Comparison of ENCODE assay signal across 18 mouse cellular contexts in the genomic region with DNA sequence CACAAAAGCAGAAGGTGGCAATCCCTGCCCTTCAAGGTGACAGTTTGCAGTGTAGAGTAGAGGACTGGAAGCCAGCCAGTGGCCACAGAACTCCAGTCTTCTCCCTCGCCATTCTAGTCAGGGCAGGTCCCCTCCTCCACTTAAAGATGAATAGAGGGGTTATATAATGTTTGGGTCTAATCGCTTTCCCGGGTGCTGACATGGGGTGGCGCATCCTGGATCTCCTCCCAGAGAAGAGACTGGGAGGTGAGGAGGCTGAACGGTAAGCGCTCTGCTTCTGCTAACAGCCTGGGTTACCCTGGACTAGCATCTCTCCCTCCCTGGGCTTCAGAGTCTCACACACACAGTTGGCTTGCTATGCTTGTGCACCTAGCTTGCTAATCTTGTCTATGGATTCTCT. TPM values are rescaled to one million over a fixed set of nuclear protein-coding genes. Genes with fewer than 3 reads are reported as not detected.
DNase-seq lines count a peak whose midpoint lies in the region; ATAC-seq and TF ChIP-seq lines count a peak whose summit lies in the region.
"Had no signal": no experiment of that assay in that cellular context is flagged by ENCODE, and none has a peak within 500 bp of the region (broad histone marks: within the 10 kb centered on the region; RNA-seq: fewer than 3 reads in every experiment).

No protein-coding gene starts in this region.

- no peak for DNase-seq in cerebellum, adult 8-10 months
- peak; percentile 91 for DNase-seq in heart, adult 11 months
- DNase-seq in layer of hippocampus, adult 2 months (ENCODE audit: low spot score in 2 of 2): peak in 1 of 2 experiments; percentile 39
- DNase-seq in layer of hippocampus, adult 9-11 months: no peak
- peak; percentile 46 to 54 for DNase-seq in cerebellum, postnatal 36 days
- no peak for DNase-seq in lung, adult 18-20 months
- DNase-seq: adrenal gland, postnatal 25 days; gastrocnemius, postnatal 14 days; kidney, postnatal 14 days; liver; lung, embryonic 14.5 days; right cerebral cortex, postnatal 25 days; thymus, postnatal 36 days had no signal

- H3K9ac ChIP-seq in heart, embryonic 12.5 days: no peak overlapping the region
- H3K9ac ChIP-seq: lung, embryonic 14.5 days; midbrain, embryonic 15.5 days had no signal

- 0 out of 2 replicates have a peak, but pooled peaks have one; percentile 8 for TF ChIP-seq CTCF in layer of hippocampus, adult 2 months (conservative IDR thresholded peaks at IDR 0.05)

- H3K27me3 ChIP-seq in heart, embryonic 12.5 days (replicated peaks): no peaks in the 10 kb centered on the region
- H3K27me3 ChIP-seq: midbrain, embryonic 15.5 days had no signal

- peaks cover 43% of the 10 kb centered on the region for H3K36me3 ChIP-seq in heart, embryonic 12.5 days

- no peak overlapping the region for H3K4me3 ChIP-seq in heart, embryonic 12.5 days
- H3K4me3 ChIP-seq in layer of hippocampus, adult 2 months: no peak overlapping the region
- H3K4me3 ChIP-seq: midbrain, embryonic 15.5 days had no signal

- H3K4me1 ChIP-seq in heart, embryonic 12.5 days (replicated peaks): peaks cover 10% of the 10 kb centered on the region; the same call in 1 of the 2 replicates
- H3K4me1 ChIP-seq: midbrain, embryonic 15.5 days had no signal

- H3K27ac ChIP-seq in heart, embryonic 12.5 days (ENCODE audit: poor library complexity, severe bottlenecking): no peak overlapping the region
- H3K27ac ChIP-seq in layer of hippocampus, adult 2 months: peak overlapping the region; percentile 89
- H3K27ac ChIP-seq: midbrain, embryonic 15.5 days had no signal

- no peaks in the 10 kb centered on the region for H3K9me3 ChIP-seq in heart, embryonic 12.5 days (replicated peaks)
- H3K9me3 ChIP-seq: midbrain, embryonic 15.5 days had no signal

- no peak overlapping the region for H3K4me2 ChIP-seq in heart, embryonic 12.5 days
- H3K4me2 ChIP-seq: heart, embryonic 11.5 days; lung, embryonic 14.5 days; midbrain, embryonic 15.5 days had no signal

- ATAC-seq in cerebellum, adult (ENCODE audit: insufficient number of reproducible peaks, low FRiP score, low TSS enrichment): peak; percentile 32; the same call in 1 of the 2 replicates
- ATAC-seq in heart, embryonic 12.5 days (ENCODE audit: insufficient number of reproducible peaks, low FRiP score): no peak
- ATAC-seq: intestine, embryonic 16.5 days; midbrain, embryonic 15.5 days had no signal

- 71% methylated on average over 6 of the region's 6 CpGs for WGBS in heart, embryonic 12.5 days

RNA-seq across cellular contexts. Expression of a gene that starts 32.2 kb away (rescaled TPM):
- 51.7 and 52.8 TPM in 2 replicates for polyA plus RNA-seq in heart, embryonic 12.5 days (2016; fragmentation: Nextera tagmentation; extraction: Ambion mirVana)
- total RNA-seq in layer of hippocampus, adult 2 months (2021): 100 to 1,000 TPM; 285 to 294 TPM

RNA-seq across cellular contexts. Expression of a gene that starts 36.4 kb away (rescaled TPM):
- polyA plus RNA-seq in heart, embryonic 12.5 days (2016; fragmentation: Nextera tagmentation; extraction: Ambion mirVana): 0.42 and 0.49 TPM in 2 replicates
- total RNA-seq in layer of hippocampus, adult 2 months (2021): under 1 TPM; 0.32 to 0.51 TPM

Comparison
In these comparisons a context has a peak if more than half of its experiments do, and no peak if none do; other contexts are left out.
1. DNase-seq: peak in heart, adult 11 months (single experiment) and cerebellum, postnatal 36 days (2 of 2); none in cerebellum, adult 8-10 months (single experiment), layer of hippocampus, adult 9-11 months (single experiment) and lung, adult 18-20 months (0 of 2).